Mouse (Mus musculus) olfactory bulb, adult 2 months (tissue): ENCODE data around the gene Ninj2.

ENCODE experiments used
- CTCF ChIP-seq: fragments of 200-500 bp; IDR thresholded peaks from 2 replicates; pipeline ENCODE4 v1.5.1; 2012; ENCODE audit warnings: low read depth, mild to moderate bottlenecking, low read length, moderate library complexity; ENCODE audit not compliant: insufficient read depth
- POLR2A ChIP-seq: fragments of 200-500 bp; IDR thresholded peaks from 2 replicates; pipeline ENCODE4 v1.6.1; 2012; ENCODE audit warnings: mild to moderate bottlenecking, low read depth, low read length, moderate library complexity; ENCODE audit not compliant: insufficient read depth

GRCm38 (mm10) chr6:120174028-120174601 is 81.0 kb downstream of the Ninj2 start:
- no peak for TF ChIP-seq CTCF
- no peak for TF ChIP-seq POLR2A
